ENCODE assay signal across 8 mouse cellular contexts in genomic region chr16:4213799-4214551, GRCm38 (mm10). TPM values are rescaled to one million over a fixed set of nuclear protein-coding genes. Genes with fewer than 3 reads are reported as not detected.
DNase-seq lines count a peak whose midpoint lies in the region; ATAC-seq lines count a peak whose summit lies in the region.

Gene Crebbp (minus strand): TSS chr16:4213997.

- 2% methylated on average over 80 of the region's 92 CpGs for WGBS in forebrain, embryonic 10.5 days
- WGBS in heart, embryonic 16.5 days = under 1% methylated on average over 82 of the region's 92 CpGs
- 1% methylated on average over 84 of the region's 92 CpGs for WGBS in liver, embryonic 15.5 days (ENCODE audit: insufficient replicate concordance)
- WGBS in neural tube, embryonic 12.5 days = under 1% methylated on average over 91 of the region's 92 CpGs

- H3K4me1 ChIP-seq in forebrain, embryonic 10.5 days = peaks cover 29% of the 10 kb centered on the region
- peaks cover 18% of the 10 kb centered on the region for H3K4me1 ChIP-seq in heart, embryonic 16.5 days (ENCODE audit: control insufficient read depth, insufficient read depth, low read length)
- peaks cover 34% of the 10 kb centered on the region for H3K4me1 ChIP-seq in liver, embryonic 15.5 days (replicated peaks)
- peaks cover 13% of the 10 kb centered on the region for H3K4me1 ChIP-seq in neural tube, embryonic 12.5 days

- peak; percentile 82 for ATAC-seq in CD4-positive, CD25-positive, alpha-beta regulatory T cell, adult 4 months
- ATAC-seq in heart, embryonic 16.5 days (replicated peaks; ENCODE audit: extremely low read depth, insufficient read depth, low FRiP score) = peak; percentile 87
- peak; percentile 87 for ATAC-seq in liver, embryonic 15.5 days (ENCODE audit: insufficient read depth)
- peak; percentile 91 for ATAC-seq in neural tube, embryonic 12.5 days (ENCODE audit: low FRiP score, low read depth)

- H3K9me3 ChIP-seq in forebrain, embryonic 10.5 days = no peaks in the 10 kb centered on the region
- H3K9me3 ChIP-seq in heart, embryonic 16.5 days (replicated peaks; ENCODE audit: control insufficient read depth, low read length) = no peaks in the 10 kb centered on the region
- H3K9me3 ChIP-seq in liver, embryonic 15.5 days (replicated peaks) = no peaks in the 10 kb centered on the region
- H3K9me3 ChIP-seq in neural tube, embryonic 12.5 days = no peaks in the 10 kb centered on the region

- H3K27ac ChIP-seq in forebrain, embryonic 10.5 days = peak within 1 kb of the TSS; percentile 95
- H3K27ac ChIP-seq in heart, embryonic 16.5 days (ENCODE audit: low read length) = peak within 1 kb of the TSS; percentile 98
- H3K27ac ChIP-seq in liver, embryonic 15.5 days (replicated peaks) = peak within 1 kb of the TSS; percentile 90
- H3K27ac ChIP-seq in neural tube, embryonic 12.5 days = peak within 1 kb of the TSS; percentile 94

- peak within 1 kb of the TSS; percentile 98 for H3K9ac ChIP-seq in heart, embryonic 16.5 days (ENCODE audit: low read length)
- H3K9ac ChIP-seq in liver, embryonic 15.5 days = peak within 1 kb of the TSS; percentile 92
- peak within 1 kb of the TSS; percentile 90 for H3K9ac ChIP-seq in neural tube, embryonic 12.5 days

- H3K36me3 ChIP-seq in forebrain, embryonic 10.5 days (replicated peaks) = peaks cover 4% of the 10 kb centered on the region
- H3K36me3 ChIP-seq in heart, embryonic 16.5 days (ENCODE audit: control insufficient read depth, insufficient read depth) = no peaks in the 10 kb centered on the region
- no peaks in the 10 kb centered on the region for H3K36me3 ChIP-seq in liver, embryonic 15.5 days (replicated peaks)
- no peaks in the 10 kb centered on the region for H3K36me3 ChIP-seq in neural tube, embryonic 12.5 days

- peak; percentile 78 for DNase-seq in c-Kit-negative CD71-positive TER-119-positive erythroid progenitor cells, embryonic 14.5 days (ENCODE audit: low read depth, low spot score)
- peak; percentile 89 for DNase-seq in forebrain, embryonic 10.5 days (ENCODE audit: extremely low spot score, low spot score)
- DNase-seq in kidney, postnatal 36 days = peak; percentile 87 to 97
- peak; percentile 69 for DNase-seq in telencephalon, adult 2 months (ENCODE audit: low read depth, low spot score)

- H3K4me2 ChIP-seq in heart, embryonic 16.5 days (ENCODE audit: low read depth, low read length) = peak within 1 kb of the TSS; percentile 100
- H3K4me2 ChIP-seq in liver, embryonic 15.5 days = peak within 1 kb of the TSS; percentile 96
- H3K4me2 ChIP-seq in neural tube, embryonic 12.5 days (replicated peaks) = peak within 1 kb of the TSS; percentile 81

- H3K27me3 ChIP-seq in forebrain, embryonic 10.5 days (ENCODE audit: poor library complexity, severe bottlenecking) = peaks cover 25% of the 10 kb centered on the region
- H3K27me3 ChIP-seq in heart, embryonic 16.5 days (ENCODE audit: control insufficient read depth, insufficient read depth, low read length) = no peaks in the 10 kb centered on the region
- H3K27me3 ChIP-seq in liver, embryonic 15.5 days = peaks cover 23% of the 10 kb centered on the region; the same call in 1 of the 2 replicates
- H3K27me3 ChIP-seq in neural tube, embryonic 12.5 days (replicated peaks) = peaks cover 10% of the 10 kb centered on the region; the same call in 1 of the 2 replicates

- peak within 1 kb of the TSS; percentile 83 for H3K4me3 ChIP-seq in forebrain, embryonic 10.5 days
- H3K4me3 ChIP-seq in heart, embryonic 16.5 days (ENCODE audit: low read length) = peak within 1 kb of the TSS; percentile 87
- peak within 1 kb of the TSS; percentile 72 for H3K4me3 ChIP-seq in liver, embryonic 15.5 days (replicated peaks)
- H3K4me3 ChIP-seq in neural tube, embryonic 12.5 days = peak within 1 kb of the TSS; percentile 92

RNA-seq across cellular contexts. Expression of gene Crebbp, which starts in this region (rescaled TPM):
- polyA plus RNA-seq in CD4-positive, CD25-positive, alpha-beta regulatory T cell, adult 4 months (2017; shearing (Covaris generic)) = 10 to 100 TPM; 77.5 to 84.9 TPM
- polyA plus RNA-seq in forebrain, embryonic 10.5 days (2016; fragmentation: Nextera tagmentation; extraction: Ambion mirVana) = 28.6 and 29.4 TPM in 2 replicates
- polyA plus RNA-seq in heart, embryonic 16.5 days (2015; fragmentation: Nextera tagmentation; extraction: Ambion mirVana) = 19.0 and 20.6 TPM in 2 replicates
- polyA plus RNA-seq in liver, embryonic 15.5 days (2015; fragmentation: Nextera tagmentation; extraction: Ambion mirVana) = 7.9 and 8.3 TPM in 2 replicates
- 38.4 and 39.5 TPM in 2 replicates for polyA plus RNA-seq in neural tube, embryonic 12.5 days (2016; fragmentation: Nextera tagmentation; extraction: Ambion mirVana)

Comparison
In these comparisons a context has a peak if more than half of its experiments do, and no peak if none do; other contexts are left out.
1. Peak in every context shown above with its lines: DNase-seq, ATAC-seq, H3K4me3 ChIP-seq and H3K27ac ChIP-seq.